27 mouse cellular contexts compared by ENCODE assay signal in the genomic region with DNA sequence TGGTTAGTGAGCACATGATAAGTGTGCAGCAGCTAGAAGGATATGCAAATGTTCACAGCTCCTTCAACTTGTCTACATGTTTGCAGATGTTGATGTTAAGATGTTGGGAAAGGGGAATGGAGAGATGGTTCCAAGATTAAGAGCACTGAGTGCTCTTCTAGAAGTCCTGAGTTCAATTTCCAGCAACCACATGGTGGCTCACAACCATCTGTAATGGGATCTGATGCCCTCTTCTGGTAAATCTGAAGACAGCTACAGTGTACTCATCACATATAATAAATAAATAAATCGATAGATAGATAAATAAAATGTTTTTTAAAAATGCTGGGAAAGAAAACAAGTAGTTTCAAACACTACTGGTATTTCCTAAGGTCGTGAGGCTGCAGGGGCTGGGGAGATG. TPM values are rescaled to one million over a fixed set of nuclear protein-coding genes. Genes with fewer than 3 reads are reported as not detected.
A peak's percentile ranks its signal among the peaks of the same experiment; 100 is the strongest.
DNase-seq lines count a peak whose midpoint lies in the region; ATAC-seq and TF ChIP-seq lines count a peak whose summit lies in the region.
"Had no signal": no experiment of that assay in that cellular context is flagged by ENCODE, and none has a peak within 500 bp of the region (broad histone marks: within the 10 kb centered on the region; RNA-seq: fewer than 3 reads in every experiment).

No protein-coding gene starts in this region.

- no peaks in the 10 kb centered on the region for H3K9me3 ChIP-seq in forebrain, postnatal 0 days (ENCODE audit: low read length)
- H3K9me3 ChIP-seq in forebrain, embryonic 15.5 days: no peaks in the 10 kb centered on the region
- H3K9me3 ChIP-seq in hindbrain, postnatal 0 days (ENCODE audit: low read length): no peaks in the 10 kb centered on the region
- H3K9me3 ChIP-seq in hindbrain, embryonic 13.5 days: no peaks in the 10 kb centered on the region
- H3K9me3 ChIP-seq: embryonic facial prominence, embryonic 15.5 days; forebrain, embryonic 10.5 days; heart, embryonic 13.5 days had no signal

- intact Hi-C loops in left cerebral cortex, adult 2 months (cut with DNase I): no loop called here
- intact Hi-C loops in left cerebral cortex, postnatal 14 days (cut with DNase I): no loop called here

- peaks cover 20% of the 10 kb centered on the region for H3K36me3 ChIP-seq in forebrain, postnatal 0 days (ENCODE audit: insufficient read depth)
- H3K36me3 ChIP-seq in forebrain, embryonic 15.5 days: peaks cover 12% of the 10 kb centered on the region
- H3K36me3 ChIP-seq in hindbrain, postnatal 0 days (ENCODE audit: insufficient read depth, low read length): peaks cover 16% of the 10 kb centered on the region
- peaks cover 30% of the 10 kb centered on the region for H3K36me3 ChIP-seq in hindbrain, embryonic 13.5 days

- ATAC-seq in forebrain, postnatal 0 days: no peak
- ATAC-seq in forebrain, embryonic 15.5 days (replicated peaks): no peak
- ATAC-seq in hindbrain, postnatal 0 days: no peak
- ATAC-seq in hindbrain, embryonic 13.5 days (ENCODE audit: low FRiP score): no peak
- ATAC-seq: forebrain, embryonic 14.5 days; hindbrain, embryonic 16.5 days had no signal

- H3K27ac ChIP-seq in forebrain, postnatal 0 days (ENCODE audit: low read depth, low read length): no peak overlapping the region
- H3K27ac ChIP-seq in forebrain, embryonic 15.5 days (replicated peaks): no peak overlapping the region
- no peak overlapping the region for H3K27ac ChIP-seq in hindbrain, postnatal 0 days
- H3K27ac ChIP-seq in hindbrain, embryonic 13.5 days: no peak overlapping the region
- no peak overlapping the region for H3K27ac ChIP-seq in left cerebral cortex, adult 2 months
- H3K27ac ChIP-seq: embryonic facial prominence, embryonic 15.5 days; forebrain, embryonic 10.5 days; heart, embryonic 13.5 days had no signal

- H3K4me1 ChIP-seq in forebrain, postnatal 0 days (ENCODE audit: insufficient read depth): peaks cover 12% of the 10 kb centered on the region
- H3K4me1 ChIP-seq in forebrain, embryonic 15.5 days: peaks cover 21% of the 10 kb centered on the region
- H3K4me1 ChIP-seq in hindbrain, postnatal 0 days (ENCODE audit: insufficient read depth, low read length): peaks cover 8% of the 10 kb centered on the region
- H3K4me1 ChIP-seq in hindbrain, embryonic 13.5 days (replicated peaks): peaks cover 20% of the 10 kb centered on the region

- WGBS in forebrain, postnatal 0 days: 45% methylated on average over 2 of the region's 2 CpGs
- 55% methylated on average over 2 of the region's 2 CpGs for WGBS in forebrain, embryonic 15.5 days
- 54% methylated on average over 2 of the region's 2 CpGs for WGBS in hindbrain, postnatal 0 days
- 68% methylated on average over 2 of the region's 2 CpGs for WGBS in hindbrain, embryonic 13.5 days

- H3K4me3 ChIP-seq in forebrain, postnatal 0 days (ENCODE audit: low read depth, low read length): no peak overlapping the region
- no peak overlapping the region for H3K4me3 ChIP-seq in forebrain, embryonic 15.5 days
- no peak overlapping the region for H3K4me3 ChIP-seq in hindbrain, postnatal 0 days (ENCODE audit: low read length)
- H3K4me3 ChIP-seq in hindbrain, embryonic 13.5 days: no peak overlapping the region
- H3K4me3 ChIP-seq in left cerebral cortex, adult 2 months: no peak overlapping the region
- H3K4me3 ChIP-seq: embryonic facial prominence, embryonic 15.5 days; erythroblast, embryonic 14.5 days; forebrain, embryonic 10.5 days; heart, embryonic 13.5 days had no signal

- H3K9ac ChIP-seq in forebrain, postnatal 0 days: no peak overlapping the region
- H3K9ac ChIP-seq in forebrain, embryonic 15.5 days (replicated peaks): no peak overlapping the region
- H3K9ac ChIP-seq in hindbrain, postnatal 0 days (replicated peaks; ENCODE audit: low read length): no peak overlapping the region
- H3K9ac ChIP-seq in hindbrain, embryonic 13.5 days: no peak overlapping the region
- H3K9ac ChIP-seq: embryonic facial prominence, embryonic 15.5 days; heart, embryonic 13.5 days had no signal

- no peak overlapping the region for H3K4me2 ChIP-seq in forebrain, postnatal 0 days (ENCODE audit: low read depth)
- H3K4me2 ChIP-seq in forebrain, embryonic 15.5 days (replicated peaks): no peak overlapping the region
- no peak overlapping the region for H3K4me2 ChIP-seq in hindbrain, postnatal 0 days (ENCODE audit: low read depth, low read length)
- H3K4me2 ChIP-seq in hindbrain, embryonic 13.5 days: no peak overlapping the region
- H3K4me2 ChIP-seq: embryonic facial prominence, embryonic 15.5 days; heart, embryonic 13.5 days had no signal

- no peaks in the 10 kb centered on the region for H3K27me3 ChIP-seq in forebrain, postnatal 0 days (ENCODE audit: insufficient read depth, low read length)
- no peaks in the 10 kb centered on the region for H3K27me3 ChIP-seq in forebrain, embryonic 15.5 days
- no peaks in the 10 kb centered on the region for H3K27me3 ChIP-seq in hindbrain, postnatal 0 days (ENCODE audit: insufficient read depth, low read length)
- H3K27me3 ChIP-seq in hindbrain, embryonic 13.5 days: no peaks in the 10 kb centered on the region
- H3K27me3 ChIP-seq: embryonic facial prominence, embryonic 15.5 days; heart, embryonic 13.5 days had no signal

- peak; percentile 35 for TF ChIP-seq CTCF in forebrain, postnatal 0 days (IDR thresholded peaks at IDR 0.05; ENCODE audit: low read depth)
- TF ChIP-seq CTCF in hindbrain, postnatal 0 days (IDR thresholded peaks at IDR 0.05; ENCODE audit: low read depth): 0 out of 2 replicates have a peak, but pooled peaks have one; percentile 19
- TF ChIP-seq CTCF in left cerebral cortex, adult 2 months (IDR thresholded peaks at IDR 0.05): peak; percentile 23

- no peak for DNase-seq in forebrain, postnatal 0 days
- DNase-seq in hindbrain, postnatal 0 days (ENCODE audit: low spot score): no peak
- DNase-seq in left cerebral cortex, adult 2 months (ENCODE audit: extremely low spot score in 1 of 2, low spot score in 2 of 2): no peak
- DNase-seq in left cerebral cortex, postnatal 14 days (ENCODE audit: low spot score in 2 of 2): no peak
- peak; percentile 11 for DNase-seq in A20 (ENCODE audit: low read depth, low spot score)
- DNase-seq: adrenal gland, postnatal 10 days; cerebellum, adult 11 months; cerebellum, adult 8-10 months; cerebellum, postnatal 14 days; embryo, embryonic 11 days; gastrocnemius, postnatal 36 days; heart, adult 18-20 months; heart, postnatal 36 days had no signal

RNA-seq across cellular contexts. Expression of a gene that starts 3.0 kb away (rescaled TPM):
- total RNA-seq in forebrain, postnatal 0 days (2014; rRNA removed): 50.1 and 51.1 TPM in 2 replicates
- 108 and 120 TPM in 2 replicates for polyA plus RNA-seq in forebrain, postnatal 0 days (2015; fragmentation: Nextera tagmentation; extraction: Ambion mirVana)
- 144 and 145 TPM in 2 replicates for polyA plus RNA-seq in forebrain, embryonic 15.5 days (2015; fragmentation: Nextera tagmentation; extraction: Ambion mirVana)
- 62.5 and 72.6 TPM in 2 replicates for total RNA-seq in hindbrain, postnatal 0 days (2014; rRNA removed)
- polyA plus RNA-seq in hindbrain, postnatal 0 days (2015; fragmentation: Nextera tagmentation; extraction: Ambion mirVana): 139 and 144 TPM in 2 replicates
- 197 and 202 TPM in 2 replicates for polyA plus RNA-seq in hindbrain, embryonic 13.5 days (2015; fragmentation: Nextera tagmentation; extraction: Ambion mirVana)
- 10 to 100 TPM; 71.4 to 76.8 TPM for total RNA-seq in left cerebral cortex, adult 2 months (2021)
- 10 to 100 TPM; 73.9 to 76.7 TPM for total RNA-seq in left cerebral cortex, postnatal 14 days (2021)

RNA-seq across cellular contexts. Expression of a gene that starts 3.1 kb away (rescaled TPM):
- total RNA-seq in forebrain, postnatal 0 days (2014; rRNA removed): 87.3 and 89.6 TPM in 2 replicates
- 45.4 and 52.6 TPM in 2 replicates for polyA plus RNA-seq in forebrain, postnatal 0 days (2015; fragmentation: Nextera tagmentation; extraction: Ambion mirVana)
- polyA plus RNA-seq in forebrain, embryonic 15.5 days (2015; fragmentation: Nextera tagmentation; extraction: Ambion mirVana): 57.2 and 59.6 TPM in 2 replicates
- 109 and 133 TPM in 2 replicates for total RNA-seq in hindbrain, postnatal 0 days (2014; rRNA removed)
- 54.7 and 59.2 TPM in 2 replicates for polyA plus RNA-seq in hindbrain, postnatal 0 days (2015; fragmentation: Nextera tagmentation; extraction: Ambion mirVana)
- polyA plus RNA-seq in hindbrain, embryonic 13.5 days (2015; fragmentation: Nextera tagmentation; extraction: Ambion mirVana): 55.4 and 59.1 TPM in 2 replicates
- total RNA-seq in left cerebral cortex, adult 2 months (2021): 10 to 100 TPM; 84.5 to 89.1 TPM
- 10 to 100 TPM; 77.1 to 81.3 TPM for total RNA-seq in left cerebral cortex, postnatal 14 days (2021)

RNA-seq across cellular contexts. Expression of a gene that starts 16.1 kb away (rescaled TPM):
- total RNA-seq in forebrain, postnatal 0 days (2014; rRNA removed): 59.5 and 82.7 TPM in 2 replicates
- polyA plus RNA-seq in forebrain, postnatal 0 days (2015; fragmentation: Nextera tagmentation; extraction: Ambion mirVana): 101 and 119 TPM in 2 replicates
- polyA plus RNA-seq in forebrain, embryonic 15.5 days (2015; fragmentation: Nextera tagmentation; extraction: Ambion mirVana): 150 and 153 TPM in 2 replicates
- 65.3 and 81.6 TPM in 2 replicates for total RNA-seq in hindbrain, postnatal 0 days (2014; rRNA removed)
- 102 TPM in 2 replicates for polyA plus RNA-seq in hindbrain, postnatal 0 days (2015; fragmentation: Nextera tagmentation; extraction: Ambion mirVana)
- 119 and 136 TPM in 2 replicates for polyA plus RNA-seq in hindbrain, embryonic 13.5 days (2015; fragmentation: Nextera tagmentation; extraction: Ambion mirVana)
- 10 to 100 TPM; 72.1 to 79.8 TPM for total RNA-seq in left cerebral cortex, adult 2 months (2021)
- 10 to 100 TPM; 52.0 to 60.5 TPM for total RNA-seq in left cerebral cortex, postnatal 14 days (2021)

RNA-seq across cellular contexts. Expression of a gene that starts 30.9 kb away (rescaled TPM):
- not detected in 2 replicates for total RNA-seq in forebrain, postnatal 0 days (2014; rRNA removed)
- 4.7 and 5.0 TPM in 2 replicates for polyA plus RNA-seq in forebrain, postnatal 0 days (2015; fragmentation: Nextera tagmentation; extraction: Ambion mirVana)
- polyA plus RNA-seq in forebrain, embryonic 15.5 days (2015; fragmentation: Nextera tagmentation; extraction: Ambion mirVana): 0.82 and 0.87 TPM in 2 replicates
- not detected in 2 replicates for total RNA-seq in hindbrain, postnatal 0 days (2014; rRNA removed)
- polyA plus RNA-seq in hindbrain, postnatal 0 days (2015; fragmentation: Nextera tagmentation; extraction: Ambion mirVana): 2.7 and 4.8 TPM in 2 replicates
- polyA plus RNA-seq in hindbrain, embryonic 13.5 days (2015; fragmentation: Nextera tagmentation; extraction: Ambion mirVana): 0.43 TPM in 1 of 2 replicates, not detected in the other
- total RNA-seq in left cerebral cortex, adult 2 months (2021): 1 to 10 TPM; 4.6 to 7.9 TPM
- total RNA-seq in left cerebral cortex, postnatal 14 days (2021): 10 to 100 TPM; 17.7 to 18.3 TPM
- total RNA-seq: gastrocnemius, adult 18-20 months; gastrocnemius, postnatal 36 days; heart, postnatal 36 days; MEL had no signal
- polyA plus RNA-seq: brain, embryonic 14.5 days; embryonic facial prominence, embryonic 11.5 days; embryonic facial prominence, embryonic 15.5 days; erythroblast, embryonic 14.5 days; forebrain, embryonic 10.5 days; heart, postnatal 0 days; hindbrain, embryonic 11.5 days had no signal

RNA-seq across cellular contexts. Expression of a gene that starts 34.9 kb away (rescaled TPM):
- total RNA-seq in forebrain, postnatal 0 days (2014; rRNA removed): 123 and 171 TPM in 2 replicates
- 97.5 and 117 TPM in 2 replicates for polyA plus RNA-seq in forebrain, postnatal 0 days (2015; fragmentation: Nextera tagmentation; extraction: Ambion mirVana)
- 63.6 and 69.2 TPM in 2 replicates for polyA plus RNA-seq in forebrain, embryonic 15.5 days (2015; fragmentation: Nextera tagmentation; extraction: Ambion mirVana)
- 121 and 127 TPM in 2 replicates for total RNA-seq in hindbrain, postnatal 0 days (2014; rRNA removed)
- 60.8 and 66.9 TPM in 2 replicates for polyA plus RNA-seq in hindbrain, postnatal 0 days (2015; fragmentation: Nextera tagmentation; extraction: Ambion mirVana)
- 58.0 and 59.0 TPM in 2 replicates for polyA plus RNA-seq in hindbrain, embryonic 13.5 days (2015; fragmentation: Nextera tagmentation; extraction: Ambion mirVana)
- total RNA-seq in left cerebral cortex, adult 2 months (2021): 10 to 100 TPM; 17.6 to 19.2 TPM
- 10 to 100 TPM; 42.3 to 44.1 TPM for total RNA-seq in left cerebral cortex, postnatal 14 days (2021)
